Mouse (Mus musculus) heart, embryonic 12.5 days (tissue): ENCODE results near the gene Gm11077. TPM values are rescaled to one million over a fixed set of nuclear protein-coding genes. Genes with fewer than 3 reads are reported as not detected.
A peak's percentile ranks its signal among the peaks of the same experiment; 100 is the strongest.

Experiments used
- ATAC-seq: fragments of 200-750 bp; cut with Nextera tagmentation; 2 replicates; pipeline ENCODE4 v1.8.0; 2017; ENCODE audit warnings: moderate TSS enrichment, moderate library complexity; ENCODE audit not compliant: insufficient number of reproducible peaks, low FRiP score
- H3K27ac ChIP-seq: fragments of 300-500 bp; sonication (generic); 2 replicates; pipeline ENCODE4 v1.5.1; 2016; ENCODE audit warnings: mild to moderate bottlenecking, moderate library complexity; ENCODE audit not compliant: poor library complexity, severe bottlenecking
- H3K27me3 ChIP-seq: fragments of 300-500 bp; sonication (generic); replicated peaks from 2 replicates; pipeline ENCODE4 v1.6.1; 2016; ENCODE audit warnings: mild to moderate bottlenecking, moderate library complexity
- H3K36me3 ChIP-seq: fragments of 300-500 bp; sonication (generic); 2 replicates; pipeline ENCODE4 v1.6.1; 2016; ENCODE audit warnings: mild to moderate bottlenecking, moderate library complexity
- H3K4me1 ChIP-seq: fragments of 300-500 bp; sonication (generic); replicated peaks from 2 replicates; pipeline ENCODE4 v1.6.1; 2016; ENCODE audit warnings: mild to moderate bottlenecking
- H3K4me2 ChIP-seq: fragments of 300-500 bp; sonication (generic); 2 replicates; pipeline ENCODE4 v1.6.1; 2016; ENCODE audit warnings: mild to moderate bottlenecking, moderate library complexity
- H3K4me3 ChIP-seq: fragments of 300-500 bp; sonication (generic); 2 replicates; pipeline ENCODE4 v1.5.1; 2016; ENCODE audit warnings: mild to moderate bottlenecking
- H3K9ac ChIP-seq: fragments of 300-500 bp; sonication (generic); 2 replicates; pipeline ENCODE4 v1.6.1; 2016; ENCODE audit warnings: mild to moderate bottlenecking, moderate library complexity
- H3K9me3 ChIP-seq: fragments of 300-500 bp; sonication (generic); replicated peaks from 2 replicates; pipeline ENCODE4 v1.6.1; 2016; ENCODE audit warnings: mild to moderate bottlenecking, moderate library complexity
- WGBS: fragments of 180-500 bp; shearing (Covaris S2); methylation state at CpG from one replicate; pipeline ENCODE4 v1.1.7; 2016; 5-methylcytosine and 5-hydroxymethylcytosine counted together
- polyA plus RNA-seq: library from polyadenylated mRNA; unstranded; fragments of >200 nt; fragmentation: Nextera tagmentation; extraction: Ambion mirVana; gene quantifications from 2 replicates; pipeline ENCODE4 v1.2.1, GENCODE M21; 2016

Gm11077 gene
- not detected in 2 replicates for polyA plus RNA-seq

DNA sequence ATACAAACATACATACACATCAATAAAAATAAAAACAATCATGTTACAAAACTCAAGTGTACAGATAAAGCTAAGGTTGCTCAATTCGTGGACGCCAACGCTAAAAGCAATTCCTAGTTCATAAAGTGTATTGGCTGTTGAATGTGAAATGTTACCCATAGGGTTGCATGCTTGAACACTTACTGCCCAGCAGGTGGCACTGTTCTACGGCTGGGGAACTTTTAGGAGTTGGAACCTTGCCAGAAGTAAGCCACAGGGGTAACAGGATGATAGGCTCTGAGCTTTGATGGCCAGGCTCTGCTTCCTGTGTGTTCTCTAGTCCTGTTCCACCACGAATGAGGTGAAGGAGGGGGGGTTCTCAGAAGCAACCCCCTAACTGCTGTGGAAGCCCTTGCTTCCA, at the start of gene Gm11077:
TSS of gene Gm11077 (plus strand) at position 13 of the 400 bp plus-strand sequence.
- no peak within 1 kb of the TSS for H3K27ac ChIP-seq
- no peak within 1 kb of the TSS for H3K4me3 ChIP-seq
- H3K4me1 ChIP-seq, result no peaks in the 10 kb centered on the region
- ATAC-seq, result no peak
- H3K27me3 ChIP-seq, result no peaks in the 10 kb centered on the region
- no peak within 1 kb of the TSS for H3K4me2 ChIP-seq
- no peaks in the 10 kb centered on the region for H3K36me3 ChIP-seq
- H3K9ac ChIP-seq, result no peak within 1 kb of the TSS
- WGBS, result 87% methylated on average over 5 of the region's 5 CpGs
- peaks cover 11% of the 10 kb centered on the region; the same call in 1 of the 2 replicates for H3K9me3 ChIP-seq

DNA sequence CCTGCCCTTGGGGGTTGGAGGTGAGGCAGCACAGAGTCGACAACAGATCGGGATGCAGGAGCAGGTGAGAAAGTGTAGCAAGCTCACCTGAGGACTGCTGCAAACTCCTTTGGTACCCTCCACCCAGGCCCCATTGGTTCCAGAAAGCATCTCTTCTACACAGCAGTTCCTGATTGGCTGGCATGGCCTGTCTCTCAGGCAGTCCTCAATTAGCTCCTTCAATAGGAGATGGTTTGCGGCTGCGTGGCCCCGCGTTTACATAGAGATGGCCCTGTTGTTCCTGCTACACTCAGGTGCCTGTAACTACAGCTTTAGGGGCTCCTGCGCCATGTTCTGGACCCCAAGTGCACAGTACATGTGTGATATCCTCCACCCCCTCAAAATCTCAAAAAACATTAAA, 48.4 kb upstream of the Gm11077 start:
- Histone ChIP-seq H3K9ac (no peak overlapping the region), H3K4me1 (peaks cover 39% of the 10 kb centered on the region), H3K4me2 (no peak overlapping the region), H3K9me3 (no peaks in the 10 kb centered on the region), H3K27me3 (no peaks in the 10 kb centered on the region), H3K36me3 (no peaks in the 10 kb centered on the region), H3K27ac (no peak overlapping the region), H3K4me3 (no peak overlapping the region)
- WGBS, result 57% methylated on average over 7 of the region's 7 CpGs
- no peak for ATAC-seq

DNA sequence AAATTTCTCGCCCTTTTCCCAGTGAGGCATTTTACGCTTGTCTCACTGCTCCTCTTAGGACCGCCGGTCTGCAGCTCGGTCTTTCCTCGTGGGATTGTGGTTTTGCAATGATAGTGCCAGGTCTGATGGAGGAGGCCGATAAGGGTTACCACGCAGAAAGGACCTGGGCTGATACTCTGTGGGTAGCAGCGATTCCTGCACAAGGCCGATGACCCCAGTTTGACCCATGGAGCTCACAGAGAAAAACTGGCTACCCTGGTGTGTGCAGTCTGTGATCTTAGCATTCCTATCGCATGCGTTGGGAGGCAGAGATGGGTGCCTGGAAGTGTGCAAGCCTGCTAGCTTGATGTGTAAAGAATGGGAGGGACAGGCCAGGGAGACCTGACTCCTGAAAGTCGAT, 46.3 kb upstream of the Gm11077 start:
- Histone ChIP-seq H3K27ac (peak overlapping the region; percentile 28; the same call in 1 of the 2 replicates), H3K9ac (no peak overlapping the region), H3K4me1 (peaks cover 34% of the 10 kb centered on the region), H3K36me3 (no peaks in the 10 kb centered on the region), H3K4me3 (no peak overlapping the region), H3K9me3 (no peaks in the 10 kb centered on the region), H3K4me2 (peak overlapping the region; percentile 24), H3K27me3 (no peaks in the 10 kb centered on the region)
- 32% methylated on average over 13 of the region's 13 CpGs for WGBS
- no peak for ATAC-seq

DNA sequence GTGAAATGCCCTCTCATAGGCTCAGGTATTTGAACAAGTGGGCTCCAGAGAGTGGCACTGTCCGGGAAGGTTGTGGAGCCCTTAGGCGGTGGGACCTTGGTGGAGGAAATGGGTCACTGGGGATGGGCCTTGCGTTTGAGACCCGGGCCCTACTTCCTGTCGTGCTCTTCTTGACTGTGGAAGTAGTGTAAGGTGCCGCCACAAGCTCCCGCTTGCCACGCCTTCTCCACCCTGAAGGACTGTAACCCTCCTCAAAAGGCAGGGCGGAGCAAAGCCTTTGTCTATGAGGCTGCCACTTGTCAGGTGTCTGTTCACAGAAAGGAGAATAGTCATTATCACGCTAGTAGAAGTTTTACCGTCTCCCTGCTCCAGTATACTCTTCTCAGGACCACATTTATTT, 44.7 kb upstream of the Gm11077 start:
- H3K27ac ChIP-seq, result no peak overlapping the region
- H3K36me3 ChIP-seq, result no peaks in the 10 kb centered on the region
- H3K4me2 ChIP-seq, result no peak overlapping the region
- H3K9ac ChIP-seq, result no peak overlapping the region
- H3K9me3 ChIP-seq, result no peaks in the 10 kb centered on the region
- 81% methylated on average over 11 of the region's 11 CpGs for WGBS
- no peaks in the 10 kb centered on the region for H3K27me3 ChIP-seq
- no peak overlapping the region for H3K4me3 ChIP-seq
- ATAC-seq, result no peak
- peaks cover 25% of the 10 kb centered on the region for H3K4me1 ChIP-seq

DNA sequence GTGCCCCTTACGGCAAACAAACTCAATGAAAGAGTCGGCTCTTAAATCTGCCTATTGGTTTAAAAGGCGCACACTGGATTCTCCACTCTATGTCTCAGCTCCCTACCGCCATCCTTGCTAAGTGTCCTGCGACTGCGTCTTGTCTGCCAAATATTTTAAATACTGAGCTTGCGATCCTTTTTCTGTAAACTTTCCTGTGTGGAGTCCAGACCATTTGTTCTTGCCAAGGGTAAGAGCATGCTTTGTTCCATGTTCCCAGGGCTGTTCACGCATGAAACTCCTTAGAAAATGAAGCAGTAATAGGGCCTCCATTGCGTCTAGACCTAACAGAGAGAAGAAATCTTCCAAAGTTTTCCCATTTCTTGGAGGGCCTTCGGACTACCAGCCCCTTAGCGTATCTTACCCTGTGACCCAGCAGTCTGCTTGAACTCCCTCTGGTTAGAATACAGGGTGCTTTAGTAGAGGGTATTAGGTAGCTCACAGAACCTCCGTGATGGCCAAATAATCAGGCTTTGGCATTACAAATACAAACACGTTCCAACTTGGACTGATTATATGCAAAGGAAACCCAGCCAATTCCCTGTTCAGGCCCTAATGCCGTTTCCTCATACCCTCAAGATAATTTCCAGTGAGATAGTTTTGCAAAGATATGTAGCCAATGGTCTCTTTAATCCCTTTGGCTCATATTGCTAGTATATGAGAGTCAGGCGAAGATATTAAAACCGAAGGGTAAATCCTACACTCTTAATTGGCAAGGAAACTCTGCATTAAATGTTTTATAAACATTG, 39.3 kb upstream of the Gm11077 start:
- Histone ChIP-seq H3K4me2 (no peak overlapping the region), H3K4me1 (no peaks in the 10 kb centered on the region), H3K27me3 (no peaks in the 10 kb centered on the region), H3K9ac (no peak overlapping the region), H3K4me3 (no peak overlapping the region), H3K27ac (no peak overlapping the region), H3K9me3 (peaks cover 4% of the 10 kb centered on the region), H3K36me3 (no peaks in the 10 kb centered on the region)
- 82% methylated on average over 16 of the region's 16 CpGs for WGBS
- no peak for ATAC-seq

DNA sequence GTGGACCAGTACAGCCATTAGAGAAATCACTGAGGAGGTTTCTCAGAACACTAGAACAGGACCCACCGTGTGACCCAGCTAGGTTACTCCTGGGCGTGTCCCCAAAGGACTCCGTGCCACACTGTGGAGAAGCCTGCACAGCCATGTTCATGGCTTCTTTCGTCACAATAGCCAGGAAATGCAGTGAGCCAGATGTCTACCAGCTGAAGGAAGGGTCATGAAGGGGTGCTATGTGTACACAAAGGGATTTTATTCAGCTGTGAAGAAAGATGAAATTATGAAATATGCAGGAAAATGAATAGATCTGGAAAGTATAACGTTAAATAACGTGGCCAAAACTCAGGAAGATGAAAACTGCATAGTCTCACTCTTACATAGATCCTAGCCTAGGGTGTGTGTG, 36.9 kb upstream of the Gm11077 start:
- Histone ChIP-seq H3K27ac (no peak overlapping the region), H3K4me2 (no peak overlapping the region), H3K9me3 (peaks cover 4% of the 10 kb centered on the region), H3K36me3 (no peaks in the 10 kb centered on the region), H3K4me3 (no peak overlapping the region), H3K9ac (no peak overlapping the region), H3K4me1 (no peaks in the 10 kb centered on the region), H3K27me3 (no peaks in the 10 kb centered on the region)
- 83% methylated on average over 6 of the region's 6 CpGs for WGBS
- ATAC-seq, result no peak

DNA sequence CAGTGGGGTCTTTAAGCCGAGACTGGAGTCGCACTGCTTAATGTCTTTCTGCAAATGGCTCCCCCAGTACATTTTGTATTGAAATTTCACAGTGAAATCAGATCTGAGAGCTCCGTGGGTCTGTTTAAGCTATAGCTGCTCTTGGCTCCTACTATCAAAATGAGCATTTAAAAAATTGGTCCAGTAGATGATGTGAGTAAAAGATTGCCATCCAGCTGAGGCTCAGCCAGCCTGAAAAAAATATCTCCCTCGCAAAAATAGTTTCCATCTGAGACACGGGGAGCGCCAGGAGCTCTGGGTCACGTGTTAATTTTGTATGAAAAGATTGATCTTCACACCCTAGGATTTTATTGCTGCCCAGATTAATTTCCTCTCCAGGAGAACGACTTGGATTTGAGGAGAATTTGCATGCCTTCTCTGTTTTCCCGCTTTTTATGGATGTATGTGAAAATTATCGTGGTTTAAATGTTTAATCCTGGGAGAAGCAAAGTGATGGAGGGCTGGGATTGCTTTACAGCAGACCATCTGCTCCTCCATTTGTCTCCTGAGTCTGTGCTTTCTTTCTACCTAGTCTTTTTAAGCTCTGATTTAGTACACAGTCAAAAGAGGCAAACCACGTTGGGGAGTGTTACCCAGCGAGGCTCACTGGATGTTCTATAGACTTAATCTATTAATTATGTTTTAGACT, 32.7 kb upstream of the Gm11077 start:
- Histone ChIP-seq H3K27ac (no peak overlapping the region), H3K27me3 (no peaks in the 10 kb centered on the region), H3K4me1 (no peaks in the 10 kb centered on the region), H3K4me2 (no peak overlapping the region), H3K36me3 (no peaks in the 10 kb centered on the region), H3K9ac (no peak overlapping the region), H3K4me3 (no peak overlapping the region), H3K9me3 (peaks cover 4% of the 10 kb centered on the region)
- no peak for ATAC-seq
- WGBS, result 71% methylated on average over 12 of the region's 12 CpGs

DNA sequence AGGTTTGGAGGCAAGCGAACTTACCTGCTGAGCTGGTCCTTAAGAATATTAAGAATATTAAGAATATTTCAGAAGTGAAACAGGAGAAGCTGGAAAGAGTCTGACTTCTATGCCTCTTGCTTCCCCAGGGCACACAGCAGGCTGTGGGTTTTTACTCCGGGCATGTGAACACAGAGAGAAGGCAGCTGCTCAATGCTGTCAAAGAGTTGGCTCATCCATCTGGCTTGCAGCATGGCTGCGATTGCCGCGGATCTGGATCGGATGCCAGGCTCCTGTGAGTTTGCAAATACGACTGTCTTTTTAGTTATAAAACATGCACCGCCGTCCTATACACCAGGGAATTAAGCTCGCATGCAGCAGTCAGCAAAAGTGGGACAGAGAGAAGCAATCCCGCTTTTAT, 31.1 kb upstream of the Gm11077 start:
- Histone ChIP-seq H3K4me3 (no peak overlapping the region), H3K9me3 (peaks cover 4% of the 10 kb centered on the region), H3K9ac (no peak overlapping the region), H3K27ac (no peak overlapping the region), H3K36me3 (no peaks in the 10 kb centered on the region), H3K4me2 (no peak overlapping the region), H3K27me3 (no peaks in the 10 kb centered on the region), H3K4me1 (no peaks in the 10 kb centered on the region)
- 86% methylated on average over 11 of the region's 11 CpGs for WGBS
- ATAC-seq, result no peak

DNA sequence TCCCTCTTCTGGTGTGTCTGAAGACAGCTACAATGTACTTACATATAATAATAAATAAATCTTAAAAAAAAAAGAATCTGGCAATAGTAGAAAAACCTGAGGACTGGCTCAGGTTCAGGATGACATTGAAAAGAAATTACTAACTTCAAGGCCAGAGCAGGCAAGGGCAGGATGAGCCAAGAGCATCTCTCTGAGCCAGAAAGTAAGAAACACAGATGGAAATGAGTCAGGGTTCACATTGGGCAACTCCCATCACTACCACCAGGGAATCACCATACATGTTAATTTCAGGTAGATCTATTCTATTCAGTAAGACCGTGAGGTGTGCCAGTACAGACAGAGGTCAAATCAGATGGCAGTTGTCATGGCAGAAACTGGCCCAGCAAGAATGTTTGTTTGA, 30.5 kb upstream of the Gm11077 start:
- 82% methylated on average over 1 of the region's 1 CpGs for WGBS
- Histone ChIP-seq H3K4me3 (no peak overlapping the region), H3K27me3 (0 out of 2 replicates have a peak, but pooled peaks cover under 1% of the 10 kb centered on the region), H3K4me1 (no peaks in the 10 kb centered on the region), H3K27ac (no peak overlapping the region), H3K4me2 (no peak overlapping the region), H3K9me3 (peaks cover 1% of the 10 kb centered on the region), H3K36me3 (no peaks in the 10 kb centered on the region), H3K9ac (no peak overlapping the region)
- ATAC-seq, result no peak

DNA sequence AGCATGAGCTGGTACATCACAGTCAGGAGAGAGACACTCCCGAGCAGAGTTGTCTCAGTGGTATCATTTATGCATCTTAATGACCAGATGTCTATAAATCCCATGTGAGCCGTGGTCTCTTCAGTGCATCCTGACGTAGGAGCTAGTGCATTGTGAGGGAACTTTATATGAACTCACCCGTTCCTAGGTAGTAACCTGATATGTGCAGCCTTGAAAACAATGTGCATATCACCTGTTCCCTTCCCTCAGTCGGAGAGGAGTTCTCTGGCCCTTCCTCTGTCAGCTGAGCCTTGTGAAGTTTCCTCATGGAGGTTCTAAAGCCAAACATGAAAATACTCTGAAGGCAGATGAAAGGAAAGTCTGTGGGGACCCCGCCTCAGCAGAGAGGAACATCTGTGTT, 27.8 kb upstream of the Gm11077 start:
- no peak for ATAC-seq
- 79% methylated on average over 6 of the region's 6 CpGs for WGBS
- no peaks in the 10 kb centered on the region for H3K36me3 ChIP-seq
- peaks cover 5% of the 10 kb centered on the region for H3K9me3 ChIP-seq
- H3K4me1 ChIP-seq, result no peaks in the 10 kb centered on the region
- no peak overlapping the region for H3K4me3 ChIP-seq
- 0 out of 2 replicates have a peak, but pooled peaks cover 3% of the 10 kb centered on the region for H3K27me3 ChIP-seq
- no peak overlapping the region for H3K27ac ChIP-seq
- H3K4me2 ChIP-seq, result no peak overlapping the region
- no peak overlapping the region for H3K9ac ChIP-seq

DNA sequence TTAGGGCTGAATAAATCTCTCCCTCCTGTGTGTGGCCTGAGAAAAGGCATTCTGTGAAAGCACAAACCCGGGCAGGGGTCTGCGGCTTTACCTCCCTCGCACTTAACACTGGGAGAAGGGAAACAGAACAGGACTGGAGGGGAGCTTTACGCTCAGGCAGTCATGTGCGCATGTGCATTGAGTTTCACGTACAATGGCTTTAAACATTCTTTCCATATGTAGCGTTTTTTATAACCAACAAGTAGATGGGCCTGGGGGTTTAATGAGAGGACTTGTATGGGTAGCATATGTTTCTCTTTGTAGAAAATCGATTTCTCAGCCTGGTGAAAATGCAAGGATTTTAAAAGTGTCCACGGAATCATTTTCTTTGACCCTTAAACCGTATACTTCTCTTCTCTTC, 24.0 kb upstream of the Gm11077 start:
- H3K4me1 ChIP-seq, result peaks cover 5% of the 10 kb centered on the region; the same call in 1 of the 2 replicates
- no peak overlapping the region for H3K4me2 ChIP-seq
- ATAC-seq, result no peak

More for the DNA sequence above, 24.0 kb upstream of the Gm11077 start:
- Histone ChIP-seq H3K27me3 (0 out of 2 replicates have a peak, but pooled peaks cover 3% of the 10 kb centered on the region), H3K27ac (no peak overlapping the region), H3K36me3 (no peaks in the 10 kb centered on the region), H3K9ac (no peak overlapping the region), H3K4me3 (no peak overlapping the region), H3K9me3 (peaks cover 6% of the 10 kb centered on the region)
- WGBS, result 88% methylated on average over 10 of the region's 10 CpGs
